Mouse (Mus musculus) midbrain, embryonic 14.5 days (tissue): ENCODE measurements around the gene Sox4. TPM values are rescaled to one million over a fixed set of nuclear protein-coding genes. Genes with fewer than 3 reads are reported as not detected.

Source experiments
- ATAC-seq: fragments of 200-750 bp; cut with Nextera tagmentation; 2 replicates; pipeline ENCODE4 v1.8.0; 2017; ENCODE audit warnings: moderate number of reproducible peaks, moderate library complexity; ENCODE audit not compliant: low FRiP score, low TSS enrichment
- DNase-seq: peaks from one replicate; pipeline ENCODE4 v3.0.0-alpha.2; 2015
- H3K27ac ChIP-seq: fragments of 300-500 bp; sonication (generic); replicated peaks from 2 replicates; pipeline ENCODE4 v1.5.1; 2014; ENCODE audit warnings: mild to moderate bottlenecking, low read depth, low read length, moderate library complexity
- H3K27me3 ChIP-seq: fragments of 300-500 bp; sonication (generic); 2 replicates; pipeline ENCODE4 v1.6.1; 2014; ENCODE audit warnings: low read length, control low read depth, mixed read lengths; ENCODE audit not compliant: control insufficient read depth, insufficient read depth
- H3K36me3 ChIP-seq: fragments of 300-500 bp; sonication (generic); 2 replicates; pipeline ENCODE4 v1.6.1; 2014; ENCODE audit warnings: low read length, control low read depth; ENCODE audit not compliant: control insufficient read depth, insufficient read depth
- H3K4me1 ChIP-seq: fragments of 300-500 bp; sonication (generic); 2 replicates; pipeline ENCODE4 v1.6.1; 2014; ENCODE audit warnings: mild to moderate bottlenecking, antibody characterized with exemption, low read length, control low read depth; ENCODE audit not compliant: control insufficient read depth, insufficient read depth
- H3K4me2 ChIP-seq: fragments of 300-500 bp; sonication (generic); 2 replicates; pipeline ENCODE4 v1.6.1; 2014; ENCODE audit warnings: mild to moderate bottlenecking, low read length, moderate library complexity
- H3K4me3 ChIP-seq: fragments of 300-500 bp; sonication (generic); replicated peaks from 2 replicates; pipeline ENCODE4 v1.5.1; 2014; ENCODE audit warnings: low read depth, low read length
- H3K9ac ChIP-seq: fragments of 300-500 bp; sonication (generic); replicated peaks from 2 replicates; pipeline ENCODE4 v1.6.1; 2014; ENCODE audit warnings: mild to moderate bottlenecking, low read length, moderate library complexity
- H3K9me3 ChIP-seq: fragments of 300-500 bp; sonication (generic); 2 replicates; pipeline ENCODE4 v1.6.1; 2016; ENCODE audit warnings: low read length, control low read depth, mixed read lengths; ENCODE audit not compliant: control insufficient read depth
- WGBS: fragments of 180-500 bp; shearing (Covaris S2); extraction: QIAGEN DNeasy Blood & Tissue Kit; methylation state at CpG from one replicate; pipeline ENCODE4 v1.1.7; 2014; 5-methylcytosine and 5-hydroxymethylcytosine counted together
- polyA plus RNA-seq: library from polyadenylated mRNA; unstranded; fragments of >200 nt; fragmentation: Nextera tagmentation; extraction: Ambion mirVana; gene quantifications from 2 replicates; pipeline ENCODE4 v1.2.1, GENCODE M21; 2014

Sox4 gene
- polyA plus RNA-seq, 1 experiment from 2014 or later = 295 TPM

GRCm38 (mm10) chr13:28959068-28959440, 5.5 kb upstream of the Sox4 start:
- Histone ChIP-seq H3K27me3 (no peaks in the 10 kb centered on the region), H3K36me3 (no peaks in the 10 kb centered on the region), H3K4me2 (peak overlapping the region; percentile 84), H3K4me3 (peak overlapping the region; percentile 54), H3K9me3 (no peaks in the 10 kb centered on the region), H3K9ac (peak overlapping the region; percentile 74), H3K4me1 (peaks cover 15% of the 10 kb centered on the region; the same call in 1 of the 2 replicates), H3K27ac (peak overlapping the region; percentile 98)
- DNase-seq (peak; percentile 71), ATAC-seq (no peak; the same call in 1 of the 2 replicates)
- WGBS = under 1% methylated on average over 17 of the region's 17 CpGs

DNA sequence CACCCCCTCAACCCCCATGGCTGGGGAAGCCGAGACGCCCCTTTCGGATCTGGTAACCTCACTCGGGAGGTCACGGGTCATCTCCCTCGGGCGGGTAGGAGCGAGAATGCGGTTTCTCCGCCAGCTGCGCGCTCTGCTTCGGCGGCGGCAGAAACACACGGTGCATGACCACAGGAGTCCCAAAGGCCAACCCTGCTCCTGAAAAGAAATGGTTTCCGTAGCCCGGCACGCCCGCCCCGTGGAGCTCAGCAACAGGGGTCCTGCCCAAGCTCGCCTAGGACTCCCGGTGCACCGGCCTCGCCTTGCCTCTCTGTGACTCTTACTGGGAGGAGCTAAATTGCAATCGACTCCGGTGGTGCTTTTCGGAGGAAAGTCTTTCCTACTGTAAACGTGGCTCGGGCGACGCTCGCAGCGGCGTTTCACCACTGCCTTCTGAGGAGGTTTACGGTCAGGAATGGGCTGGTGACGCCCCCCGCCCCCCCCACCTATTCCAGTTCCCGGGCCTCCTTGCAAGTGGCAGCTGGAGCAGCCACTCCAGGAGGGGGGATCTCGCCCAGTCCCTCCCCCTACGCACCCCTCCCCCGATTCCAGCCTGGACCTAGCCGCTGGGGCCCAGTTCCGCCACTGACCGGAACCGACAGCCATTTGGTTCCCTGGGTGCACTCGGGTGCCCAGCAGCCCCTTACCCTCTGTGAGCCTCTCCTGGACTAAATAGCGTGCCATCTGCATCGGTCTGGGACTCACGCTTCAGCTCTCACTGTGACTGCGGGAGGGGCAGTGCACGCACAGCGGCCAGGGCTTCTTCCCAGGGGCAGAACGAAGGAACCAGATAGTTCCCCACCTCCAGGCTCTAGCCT, 4.9 kb upstream of the Sox4 start:
- Histone ChIP-seq H3K4me3 (peak overlapping the region; percentile 54), H3K9me3 (no peaks in the 10 kb centered on the region), H3K4me2 (peak overlapping the region; percentile 84), H3K27ac (peak overlapping the region; percentile 98), H3K9ac (peak overlapping the region; percentile 74), H3K36me3 (no peaks in the 10 kb centered on the region), H3K4me1 (peaks cover 15% of the 10 kb centered on the region; the same call in 1 of the 2 replicates), H3K27me3 (no peaks in the 10 kb centered on the region)
- WGBS = under 1% methylated on average over 54 of the region's 54 CpGs
- DNase-seq = peak; percentile 88
- ATAC-seq = peak; percentile 64

DNA sequence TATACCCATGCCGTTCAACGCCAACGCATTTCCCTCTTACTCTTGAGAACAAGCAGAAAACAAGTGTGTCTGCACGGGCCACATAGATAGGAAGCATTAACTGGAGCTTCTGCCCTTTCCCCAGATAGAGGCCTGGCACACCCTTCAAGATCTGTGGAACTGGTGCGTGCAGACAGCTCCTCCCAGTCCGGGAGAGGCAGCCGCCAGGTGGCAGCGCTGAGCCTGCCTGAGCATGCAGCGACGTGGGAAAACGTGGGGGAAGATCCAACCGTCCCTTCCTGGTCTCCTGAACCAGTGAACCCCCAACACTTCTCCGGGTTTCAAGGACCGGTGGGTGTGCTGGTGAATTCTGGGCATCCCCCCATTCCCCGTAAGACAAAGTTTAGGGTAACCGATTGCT, 4.3 kb upstream of the Sox4 start:
- H3K27me3 ChIP-seq = no peaks in the 10 kb centered on the region
- ATAC-seq (peak; percentile 32), DNase-seq (peak; percentile 98)
- H3K36me3 ChIP-seq = no peaks in the 10 kb centered on the region
- peak overlapping the region; percentile 54 for H3K4me3 ChIP-seq
- peak overlapping the region; percentile 98 for H3K27ac ChIP-seq
- H3K4me2 ChIP-seq = peak overlapping the region; percentile 84
- peak overlapping the region; percentile 74 for H3K9ac ChIP-seq
- peaks cover 15% of the 10 kb centered on the region; the same call in 1 of the 2 replicates for H3K4me1 ChIP-seq
- no peaks in the 10 kb centered on the region for H3K9me3 ChIP-seq
- WGBS = 2% methylated on average over 16 of the region's 16 CpGs

DNA sequence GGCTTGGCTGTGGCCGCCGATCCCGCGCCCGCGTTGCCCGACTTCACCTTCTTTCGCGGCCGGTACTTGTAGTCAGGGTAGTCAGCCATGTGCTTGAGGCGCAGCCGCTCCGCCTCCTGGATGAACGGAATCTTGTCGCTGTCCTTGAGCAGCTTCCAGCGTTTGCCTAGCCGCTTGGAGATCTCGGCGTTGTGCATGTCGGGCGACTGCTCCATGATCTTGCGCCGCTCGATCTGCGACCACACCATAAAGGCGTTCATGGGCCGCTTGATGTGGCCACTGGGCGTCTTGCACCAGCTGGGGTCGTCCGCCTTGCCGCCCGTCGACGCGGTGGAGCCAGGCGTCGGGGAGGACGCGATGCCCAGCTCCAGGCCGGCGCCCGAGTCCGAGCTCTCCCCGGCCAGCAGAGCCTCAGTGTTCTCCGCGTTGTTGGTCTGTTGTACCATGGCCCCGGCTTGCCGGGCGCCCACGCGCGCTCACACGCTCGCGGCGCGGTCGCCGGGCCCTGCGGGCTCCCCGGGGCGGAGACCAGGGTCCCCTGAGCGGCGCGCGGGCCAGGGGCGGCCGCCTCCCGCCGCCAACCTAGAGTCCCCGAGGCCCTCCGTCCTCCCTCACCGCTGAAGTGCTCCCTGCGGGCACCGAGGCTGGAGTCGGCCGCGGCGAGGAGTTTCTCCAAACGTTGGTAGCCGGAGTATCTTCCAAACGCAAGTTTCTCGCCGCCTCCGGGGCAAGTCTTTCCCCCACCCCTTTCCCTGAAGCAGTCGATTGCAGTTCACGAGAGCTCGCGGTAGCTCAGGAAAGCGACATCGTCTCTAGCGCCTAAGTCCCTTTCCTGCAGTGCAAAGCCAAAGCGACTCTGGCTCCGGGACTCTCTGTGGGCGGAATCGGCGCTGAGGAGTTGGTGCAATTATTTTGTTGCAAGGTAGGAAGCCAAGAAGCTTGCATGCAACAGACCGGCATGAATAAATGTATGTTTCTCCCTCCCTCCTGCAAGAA, 639 bp downstream of the Sox4 start:
- ATAC-seq (peak; percentile 31), DNase-seq (peak; percentile 73)
- H3K27me3 ChIP-seq = no peaks in the 10 kb centered on the region
- peak overlapping the region; percentile 81 for H3K4me3 ChIP-seq
- under 1% methylated on average over 98 of the region's 98 CpGs for WGBS
- H3K4me2 ChIP-seq = peak overlapping the region; percentile 37
- peak overlapping the region; percentile 100 for H3K27ac ChIP-seq
- peaks cover 9% of the 10 kb centered on the region for H3K36me3 ChIP-seq
- H3K4me1 ChIP-seq = peaks cover 14% of the 10 kb centered on the region
- peak overlapping the region; percentile 100 for H3K9ac ChIP-seq
- no peaks in the 10 kb centered on the region for H3K9me3 ChIP-seq

DNA sequence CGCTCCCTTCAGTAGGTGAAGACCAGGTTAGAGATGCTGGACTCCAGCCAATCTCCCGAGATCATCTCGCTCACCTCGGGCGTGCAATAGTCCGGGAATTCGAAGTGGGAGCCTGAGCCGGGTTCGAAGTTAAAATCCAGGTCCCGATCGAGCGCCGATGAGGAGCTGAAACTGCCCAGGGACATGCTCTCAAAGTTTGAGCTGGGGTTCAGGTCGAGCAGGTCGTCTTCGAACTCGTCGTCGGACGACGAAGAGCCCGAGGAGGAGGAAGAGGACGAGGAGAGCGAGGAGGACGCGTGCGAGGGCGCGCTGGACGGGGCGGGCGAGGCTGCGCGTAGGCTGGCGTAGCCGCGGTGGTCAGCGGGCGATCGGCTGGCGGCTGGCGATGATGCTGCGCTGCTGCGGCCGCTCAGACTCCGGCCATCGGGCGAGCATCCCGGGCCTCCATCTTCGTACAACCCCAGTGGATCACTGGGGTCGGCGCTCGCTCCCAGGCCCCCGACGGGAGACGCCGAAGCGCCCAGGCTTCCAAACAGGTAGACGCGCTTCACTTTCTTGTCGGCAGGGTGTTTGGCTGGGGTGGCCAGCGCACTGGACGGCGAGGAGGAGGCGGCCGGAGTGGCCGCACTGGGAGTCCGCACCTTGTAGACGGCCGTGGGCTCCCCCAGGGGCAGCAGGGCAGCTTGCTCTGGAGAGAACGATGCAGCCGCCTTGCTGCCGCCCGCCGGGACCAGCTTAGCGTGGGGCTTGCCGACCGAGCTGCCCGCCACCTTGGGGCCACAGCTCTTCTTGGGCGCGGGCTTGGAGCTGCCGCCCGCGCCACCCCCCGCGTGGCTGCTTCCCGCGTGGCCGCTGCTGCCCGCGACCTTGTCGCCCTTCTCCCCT, 1.6 kb downstream of the Sox4 start:
- Histone ChIP-seq H3K4me3 (peak overlapping the region; percentile 81), H3K27me3 (no peaks in the 10 kb centered on the region), H3K9me3 (no peaks in the 10 kb centered on the region), H3K27ac (peak overlapping the region; percentile 100), H3K4me2 (peak overlapping the region; percentile 37), H3K4me1 (peaks cover 15% of the 10 kb centered on the region), H3K36me3 (peaks cover 11% of the 10 kb centered on the region), H3K9ac (peak overlapping the region; percentile 100)
- under 1% methylated on average over 87 of the region's 92 CpGs for WGBS
- DNase-seq (peak; percentile 67), ATAC-seq (no peak)

DNA sequence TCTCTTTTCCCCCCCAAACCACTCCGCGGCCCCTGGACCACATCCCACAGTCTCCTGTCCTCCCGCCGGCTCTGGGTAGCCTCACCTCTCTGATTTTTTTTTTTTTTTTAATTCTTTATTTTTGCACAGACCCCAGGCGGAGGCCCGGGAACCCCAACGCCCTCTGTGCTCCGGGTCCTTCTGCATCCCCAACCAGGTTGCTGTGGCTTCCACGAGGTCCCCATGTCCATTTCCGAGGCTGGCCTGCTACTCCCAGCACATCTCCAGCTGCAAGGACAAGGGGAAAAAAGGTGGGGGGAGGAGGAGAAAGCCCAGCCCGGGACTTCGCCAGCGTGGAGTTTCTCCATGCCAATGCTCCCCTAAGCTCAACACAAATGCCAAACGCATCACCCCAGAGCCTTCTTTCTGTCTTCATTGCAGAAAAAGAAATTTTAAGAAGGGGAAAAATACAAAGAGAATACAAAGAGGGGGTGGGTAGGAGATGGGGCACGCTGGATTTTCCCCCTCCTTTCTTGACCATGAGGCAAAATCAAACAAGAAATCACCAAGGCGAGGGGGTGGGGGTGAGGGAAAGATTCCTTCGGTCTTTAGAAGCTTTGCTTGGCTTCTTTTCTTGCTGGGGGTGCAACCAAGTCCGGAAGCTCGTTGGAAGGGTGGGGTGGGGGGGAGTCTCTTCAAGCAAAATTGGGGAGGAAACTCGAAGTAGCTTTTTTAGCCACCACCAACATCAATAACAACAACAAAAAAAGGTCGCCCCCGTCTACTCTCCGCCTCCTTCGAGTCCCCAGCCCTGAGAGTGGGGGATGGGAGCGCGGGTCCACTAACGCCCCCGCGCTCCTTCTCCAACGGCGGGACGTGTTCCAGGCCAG, 2.7 kb downstream of the Sox4 start:
- H3K36me3 ChIP-seq = peaks cover 11% of the 10 kb centered on the region
- under 1% methylated on average over 32 of the region's 32 CpGs for WGBS
- ATAC-seq (no peak), DNase-seq (peak; percentile 81)
- no peaks in the 10 kb centered on the region for H3K27me3 ChIP-seq
- H3K4me2 ChIP-seq = peak overlapping the region; percentile 37
- H3K4me1 ChIP-seq = peaks cover 20% of the 10 kb centered on the region
- no peaks in the 10 kb centered on the region for H3K9me3 ChIP-seq
- H3K9ac ChIP-seq = peak overlapping the region; percentile 100
- peak overlapping the region; percentile 81 for H3K4me3 ChIP-seq
- peak overlapping the region; percentile 100 for H3K27ac ChIP-seq

GRCm38 (mm10) chr13:28950266-28950622, 3.3 kb downstream of the Sox4 start:
- DNase-seq (peak; percentile 79), ATAC-seq (no peak)
- WGBS = 0% methylated on average over 9 of the region's 9 CpGs
- Histone ChIP-seq H3K9me3 (no peaks in the 10 kb centered on the region), H3K27ac (peak overlapping the region; percentile 100), H3K4me3 (peak overlapping the region; percentile 81), H3K4me1 (peaks cover 20% of the 10 kb centered on the region), H3K9ac (peak overlapping the region; percentile 100), H3K27me3 (no peaks in the 10 kb centered on the region), H3K36me3 (peaks cover 11% of the 10 kb centered on the region), H3K4me2 (peak overlapping the region; percentile 37)
